Mouse (Mus musculus): ENCODE measurements around the gene Cyb5rl. TPM values are rescaled to one million over a fixed set of nuclear protein-coding genes. Genes with fewer than 3 reads are reported as not detected.

Cyb5rl gene
- total and polyA plus RNA-seq, 2 experiments from 2014 or later = 5.6 to 20.5 TPM

GRCm38 (mm10) chr4:107119056-107119455, 52.3 kb downstream of the Cyb5rl start:
- WGBS = 82% methylated on average over 3 of the region's 4 CpGs

GRCm38 (mm10) chr4:107120676-107121075, 53.9 kb downstream of the Cyb5rl start:
- H3K9ac ChIP-seq (replicated peaks; ENCODE audit: low read length, poor library complexity, severe bottlenecking) = no peak overlapping the region
- 0 out of 2 replicates have a peak, but pooled peaks have one; percentile 20 for ATAC-seq (ENCODE audit: low FRiP score)
- H3K4me3 ChIP-seq (ENCODE audit: low read depth, low read length) = no peak overlapping the region
- no peak overlapping the region for H3K27ac ChIP-seq (ENCODE audit: low read depth, low read length)
- H3K27me3 ChIP-seq (ENCODE audit: insufficient read depth, low read length) = no peaks in the 10 kb centered on the region
- DNase-seq (ENCODE audit: low spot score) = no peak
- no peak overlapping the region for H3K4me2 ChIP-seq (ENCODE audit: low read depth, low read length, poor library complexity, severe bottlenecking)
- H3K4me1 ChIP-seq (ENCODE audit: insufficient read depth, low read length) = no peaks in the 10 kb centered on the region
- WGBS = 94% methylated on average over 6 of the region's 6 CpGs
- no peaks in the 10 kb centered on the region for H3K36me3 ChIP-seq (ENCODE audit: insufficient read depth, low read length)
- no peak for TF ChIP-seq CTCF (IDR thresholded peaks at IDR 0.05)
- H3K9me3 ChIP-seq (ENCODE audit: low read length) = no peaks in the 10 kb centered on the region

More at GRCm38 (mm10) chr4:107119056-107119455, 52.3 kb downstream of the Cyb5rl start:
- no peak for ATAC-seq (ENCODE audit: low FRiP score)
- no peak for TF ChIP-seq CTCF (IDR thresholded peaks at IDR 0.05)
- Histone ChIP-seq H3K4me1 (ENCODE audit: insufficient read depth, low read length) (no peaks in the 10 kb centered on the region), H3K27me3 (ENCODE audit: insufficient read depth, low read length) (no peaks in the 10 kb centered on the region), H3K4me2 (ENCODE audit: low read depth, low read length, poor library complexity, severe bottlenecking) (no peak overlapping the region), H3K4me3 (ENCODE audit: low read depth, low read length) (no peak overlapping the region), H3K36me3 (ENCODE audit: insufficient read depth, low read length) (no peaks in the 10 kb centered on the region), H3K9ac (replicated peaks; ENCODE audit: low read length, poor library complexity, severe bottlenecking) (no peak overlapping the region), H3K27ac (ENCODE audit: low read depth, low read length) (no peak overlapping the region), H3K9me3 (ENCODE audit: low read length) (no peaks in the 10 kb centered on the region)
- DNase-seq (ENCODE audit: low spot score) = no peak

- WGBS = 46% methylated on average over 12 of the region's 12 CpGs
- Histone ChIP-seq H3K27ac (ENCODE audit: low read depth, low read length) (no peak overlapping the region), H3K4me2 (ENCODE audit: low read depth, low read length, poor library complexity, severe bottlenecking) (no peak overlapping the region), H3K4me1 (ENCODE audit: insufficient read depth, low read length) (no peaks in the 10 kb centered on the region), H3K9ac (replicated peaks; ENCODE audit: low read length, poor library complexity, severe bottlenecking) (no peak overlapping the region), H3K9me3 (ENCODE audit: low read length) (no peaks in the 10 kb centered on the region), H3K36me3 (ENCODE audit: insufficient read depth, low read length) (no peaks in the 10 kb centered on the region), H3K27me3 (ENCODE audit: insufficient read depth, low read length) (no peaks in the 10 kb centered on the region), H3K4me3 (ENCODE audit: low read depth, low read length) (no peak overlapping the region)
- ATAC-seq (ENCODE audit: low FRiP score) (0 out of 2 replicates have a peak, but pooled peaks have one; percentile 54), DNase-seq (ENCODE audit: low spot score) (peak; percentile 83)
- TF ChIP-seq CTCF (IDR thresholded peaks at IDR 0.05) = peak; percentile 79
Observed at GRCm38 (mm10) chr4:107121165-107121943, 54.6 kb downstream of the Cyb5rl start.

- Histone ChIP-seq H3K9me3 (ENCODE audit: low read length) (no peaks in the 10 kb centered on the region), H3K27me3 (ENCODE audit: insufficient read depth, low read length) (no peaks in the 10 kb centered on the region), H3K4me3 (ENCODE audit: low read depth, low read length) (no peak overlapping the region), H3K4me2 (ENCODE audit: low read depth, low read length, poor library complexity, severe bottlenecking) (no peak overlapping the region), H3K4me1 (ENCODE audit: insufficient read depth, low read length) (no peaks in the 10 kb centered on the region), H3K9ac (replicated peaks; ENCODE audit: low read length, poor library complexity, severe bottlenecking) (no peak overlapping the region), H3K27ac (ENCODE audit: low read depth, low read length) (no peak overlapping the region), H3K36me3 (ENCODE audit: insufficient read depth, low read length) (no peaks in the 10 kb centered on the region)
- ATAC-seq (ENCODE audit: low FRiP score) (no peak), DNase-seq (ENCODE audit: low spot score) (no peak)
- WGBS = 65% methylated on average over 7 of the region's 7 CpGs
- TF ChIP-seq CTCF (IDR thresholded peaks at IDR 0.05) = no peak
Observed at GRCm38 (mm10) chr4:107124376-107124775, 57.6 kb downstream of the Cyb5rl start.

GRCm38 (mm10) chr4:107125101-107125500, 58.3 kb downstream of the Cyb5rl start:
- peak; percentile 30; the same call in 1 of the 2 replicates for TF ChIP-seq CTCF (IDR thresholded peaks at IDR 0.05)
- no peaks in the 10 kb centered on the region for H3K36me3 ChIP-seq (ENCODE audit: insufficient read depth, low read length)
- H3K4me1 ChIP-seq (ENCODE audit: insufficient read depth, low read length) = no peaks in the 10 kb centered on the region
- peak; percentile 53 for DNase-seq (ENCODE audit: low spot score)
- no peak overlapping the region for H3K4me3 ChIP-seq (ENCODE audit: low read depth, low read length)
- WGBS = 65% methylated on average over 5 of the region's 5 CpGs
- no peak overlapping the region for H3K27ac ChIP-seq (ENCODE audit: low read depth, low read length)
- no peak overlapping the region for H3K4me2 ChIP-seq (ENCODE audit: low read depth, low read length, poor library complexity, severe bottlenecking)
- H3K27me3 ChIP-seq (ENCODE audit: insufficient read depth, low read length) = no peaks in the 10 kb centered on the region
- H3K9me3 ChIP-seq (ENCODE audit: low read length) = no peaks in the 10 kb centered on the region
- no peak overlapping the region for H3K9ac ChIP-seq (replicated peaks; ENCODE audit: low read length, poor library complexity, severe bottlenecking)
- no peak for ATAC-seq (ENCODE audit: low FRiP score)

GRCm38 (mm10) chr4:107126389-107126788, 59.6 kb downstream of the Cyb5rl start:
- 28% methylated on average over 10 of the region's 10 CpGs for WGBS
- Histone ChIP-seq H3K4me2 (ENCODE audit: low read depth, low read length, poor library complexity, severe bottlenecking) (no peak overlapping the region), H3K27ac (ENCODE audit: low read depth, low read length) (no peak overlapping the region), H3K4me3 (ENCODE audit: low read depth, low read length) (no peak overlapping the region), H3K27me3 (ENCODE audit: insufficient read depth, low read length) (no peaks in the 10 kb centered on the region), H3K4me1 (ENCODE audit: insufficient read depth, low read length) (no peaks in the 10 kb centered on the region), H3K9ac (replicated peaks; ENCODE audit: low read length, poor library complexity, severe bottlenecking) (no peak overlapping the region), H3K9me3 (ENCODE audit: low read length) (no peaks in the 10 kb centered on the region), H3K36me3 (ENCODE audit: insufficient read depth, low read length) (no peaks in the 10 kb centered on the region)
- TF ChIP-seq CTCF (IDR thresholded peaks at IDR 0.05) = no peak
- no peak for ATAC-seq (ENCODE audit: low FRiP score)
- no peak for DNase-seq (ENCODE audit: low spot score)
